Mouse (Mus musculus) limb, embryonic 15.5 days (tissue): ENCODE measurements at regions not wholly inside any gene's neighbourhood (a gene's known extent, or its start where the extent isn't known, plus 50 kb on each side); places are given as distances from the start of the nearest gene placed in this dataset.

Experiments used
- ATAC-seq: fragments of 200-750 bp; cut with Nextera tagmentation; 2 replicates; pipeline ENCODE4 v1.8.0; 2017; ENCODE audit warnings: low read depth, moderate TSS enrichment; ENCODE audit not compliant: insufficient number of reproducible peaks, low FRiP score, low TSS enrichment
- H3K27ac ChIP-seq: fragments of 300-500 bp; sonication (generic); 2 replicates; pipeline ENCODE4 v1.5.1; 2015; ENCODE audit warnings: moderate library complexity, mild to moderate bottlenecking, inconsistent platforms
- H3K27me3 ChIP-seq: fragments of 300-500 bp; sonication (generic); 2 replicates; pipeline ENCODE4 v1.6.1; 2015; ENCODE audit warnings: inconsistent platforms
- H3K36me3 ChIP-seq: fragments of 300-500 bp; sonication (generic); 2 replicates; pipeline ENCODE4 v1.6.1; 2015; ENCODE audit warnings: inconsistent platforms
- H3K4me1 ChIP-seq: fragments of 300-500 bp; sonication (generic); 2 replicates; pipeline ENCODE4 v1.6.1; 2015; ENCODE audit warnings: inconsistent platforms
- H3K4me2 ChIP-seq: fragments of 300-500 bp; sonication (generic); 2 replicates; pipeline ENCODE4 v1.6.1; 2015; ENCODE audit warnings: mild to moderate bottlenecking, inconsistent platforms
- H3K4me3 ChIP-seq: fragments of 300-500 bp; sonication (generic); 2 replicates; pipeline ENCODE4 v1.5.1; 2015; ENCODE audit warnings: mild to moderate bottlenecking, inconsistent platforms
- H3K9ac ChIP-seq: fragments of 300-500 bp; sonication (generic); 2 replicates; pipeline ENCODE4 v1.6.1; 2015; ENCODE audit warnings: inconsistent platforms
- H3K9me3 ChIP-seq: fragments of 300-500 bp; sonication (generic); 2 replicates; pipeline ENCODE4 v1.6.1; 2016; ENCODE audit warnings: inconsistent platforms
- WGBS: fragments of 180-500 bp; shearing (Covaris S2); methylation state at CpG from one replicate; pipeline ENCODE4 v1.1.7; 2015; 5-methylcytosine and 5-hydroxymethylcytosine counted together

DNA sequence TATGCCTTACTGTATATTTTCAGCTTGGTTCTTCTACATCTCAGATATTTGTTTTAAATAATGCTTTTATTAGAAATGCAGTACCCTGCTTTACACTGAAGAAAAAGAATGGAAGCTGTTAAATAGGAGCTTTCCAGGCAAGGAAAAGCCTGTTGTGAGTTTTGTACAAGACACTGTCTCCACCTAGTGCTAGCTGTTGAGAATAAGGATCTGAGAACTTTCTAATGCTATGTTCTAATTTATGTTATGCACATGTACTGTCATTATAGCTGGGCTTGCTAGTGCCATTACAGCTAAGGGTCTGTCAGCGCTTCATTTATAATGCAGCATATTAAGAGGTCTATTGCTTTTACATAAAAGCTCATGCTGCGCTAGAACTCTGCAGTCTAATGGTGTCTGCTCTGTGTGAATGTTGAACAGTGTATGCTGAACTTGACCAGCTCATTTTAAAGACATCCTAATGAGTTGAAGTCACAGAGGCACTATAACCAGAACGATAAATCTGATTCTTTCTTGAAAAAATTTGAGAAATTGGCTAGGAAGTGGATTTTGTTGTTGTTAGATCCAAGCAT, 315.4 kb upstream of the Dnajc24 start:
- no peaks in the 10 kb centered on the region for H3K9me3 ChIP-seq
- H3K4me2 ChIP-seq: no peak overlapping the region
- 71% methylated on average over 3 of the region's 3 CpGs for WGBS
- H3K27ac ChIP-seq: no peak overlapping the region
- H3K36me3 ChIP-seq: no peaks in the 10 kb centered on the region
- no peaks in the 10 kb centered on the region for H3K4me1 ChIP-seq
- H3K9ac ChIP-seq: no peak overlapping the region
- H3K27me3 ChIP-seq: no peaks in the 10 kb centered on the region
- no peak for ATAC-seq
- no peak overlapping the region for H3K4me3 ChIP-seq

DNA sequence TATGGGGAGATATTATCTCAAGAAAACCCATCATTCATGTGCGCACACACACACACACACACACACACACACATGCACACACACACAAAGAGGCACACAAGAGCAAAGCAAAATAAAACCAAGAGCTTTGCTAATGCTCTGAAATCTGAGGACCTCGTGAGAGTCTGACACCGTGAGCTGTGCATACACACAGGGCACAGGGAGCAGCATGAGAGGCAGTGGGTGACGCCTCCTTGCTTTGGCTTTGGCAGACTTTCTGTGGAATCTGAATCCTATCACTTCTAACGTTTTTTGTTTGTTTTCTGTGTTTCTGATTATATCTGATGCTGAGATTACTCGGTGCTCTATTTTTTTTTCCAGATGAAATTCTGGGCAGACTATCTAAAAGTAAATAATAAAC, 343.4 kb upstream of the Dnajc24 start:
- no peak overlapping the region for H3K27ac ChIP-seq
- no peaks in the 10 kb centered on the region for H3K27me3 ChIP-seq
- no peak for ATAC-seq
- 74% methylated on average over 6 of the region's 6 CpGs for WGBS
- H3K36me3 ChIP-seq: no peaks in the 10 kb centered on the region
- no peaks in the 10 kb centered on the region for H3K9me3 ChIP-seq
- H3K4me3 ChIP-seq: no peak overlapping the region
- H3K4me2 ChIP-seq: no peak overlapping the region
- H3K4me1 ChIP-seq: no peaks in the 10 kb centered on the region
- no peak overlapping the region for H3K9ac ChIP-seq

DNA sequence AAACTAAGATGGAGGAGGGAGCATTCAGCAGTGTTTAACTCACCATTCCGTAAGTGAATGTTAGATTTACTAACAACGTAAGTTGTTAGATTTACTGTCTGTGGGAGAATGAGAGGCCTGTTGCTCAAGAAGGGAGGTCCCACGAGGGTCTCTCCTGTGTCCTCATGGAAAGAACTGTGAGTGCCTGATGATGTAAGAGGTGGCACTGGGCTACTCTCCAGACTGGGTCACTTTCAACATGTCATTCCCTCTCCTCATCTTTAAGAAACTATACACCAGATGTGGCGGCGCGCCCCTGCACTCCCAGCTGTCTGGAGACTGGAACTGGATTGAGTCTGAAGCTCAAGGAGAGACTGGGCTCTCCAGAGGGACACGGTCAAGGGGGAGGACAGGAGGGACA, 343.9 kb upstream of the Dnajc24 start:
- ATAC-seq: no peak
- H3K4me2 ChIP-seq: no peak overlapping the region
- no peak overlapping the region for H3K9ac ChIP-seq
- WGBS: 85% methylated on average over 7 of the region's 7 CpGs
- no peak overlapping the region for H3K4me3 ChIP-seq
- H3K9me3 ChIP-seq: no peaks in the 10 kb centered on the region
- no peaks in the 10 kb centered on the region for H3K4me1 ChIP-seq
- no peaks in the 10 kb centered on the region for H3K36me3 ChIP-seq
- no peak overlapping the region for H3K27ac ChIP-seq
- no peaks in the 10 kb centered on the region for H3K27me3 ChIP-seq

DNA sequence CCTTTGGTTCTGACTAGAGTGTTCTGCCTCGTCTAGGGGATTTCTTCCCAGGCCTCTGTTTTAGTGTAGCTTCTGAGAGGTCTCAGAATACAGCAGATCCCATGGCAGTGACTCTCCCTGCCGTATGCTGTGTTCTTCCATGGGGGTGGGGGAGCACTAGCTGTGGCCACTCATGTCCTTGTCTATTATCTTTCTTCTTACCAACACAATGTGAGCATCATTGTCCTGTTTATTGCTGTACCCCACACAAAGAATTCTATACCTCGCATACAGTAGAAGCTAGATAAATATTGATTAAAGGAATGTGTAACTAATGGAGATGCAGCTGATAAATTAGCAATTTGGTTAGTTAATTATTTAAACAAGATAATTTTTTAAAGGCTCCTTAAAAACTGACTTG, 337.5 kb upstream of the Mpped2 start:
- no peak for ATAC-seq
- no peak overlapping the region for H3K9ac ChIP-seq
- no peaks in the 10 kb centered on the region for H3K27me3 ChIP-seq
- no peak overlapping the region for H3K4me3 ChIP-seq
- no peak overlapping the region for H3K27ac ChIP-seq
- H3K9me3 ChIP-seq: no peaks in the 10 kb centered on the region
- peaks cover 13% of the 10 kb centered on the region for H3K4me1 ChIP-seq
- no peaks in the 10 kb centered on the region for H3K36me3 ChIP-seq
- H3K4me2 ChIP-seq: no peak overlapping the region
- WGBS: 77% methylated on average over 3 of the region's 3 CpGs

DNA sequence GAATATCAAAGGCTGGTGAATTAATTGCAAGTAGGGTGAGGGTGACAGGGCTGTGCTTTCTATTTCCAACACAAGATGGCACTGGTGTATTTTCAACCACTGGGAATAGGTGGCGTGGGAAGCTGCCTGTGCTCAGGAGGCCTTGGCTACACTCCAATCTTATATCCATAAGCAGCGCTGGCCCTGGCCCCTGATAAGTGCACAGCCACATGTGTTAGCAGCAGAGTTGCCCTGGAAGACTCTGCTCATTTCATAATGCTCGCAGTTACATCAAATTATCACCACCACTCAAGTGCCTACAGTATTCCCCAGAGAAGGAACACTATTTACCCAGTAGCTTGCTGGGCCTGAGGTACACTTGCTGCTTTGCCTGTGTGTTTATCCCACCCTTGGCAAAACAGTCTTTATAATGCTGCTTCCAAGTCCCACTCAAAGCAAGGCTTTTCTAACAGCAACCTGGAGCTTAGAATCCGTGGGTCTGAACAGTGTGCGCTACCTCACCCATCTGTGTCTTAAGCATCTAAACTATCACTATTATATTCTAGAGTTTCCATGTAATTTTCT, 337.0 kb upstream of the Mpped2 start:
- Histone ChIP-seq H3K9ac (no peak overlapping the region), H3K27ac (no peak overlapping the region), H3K4me3 (no peak overlapping the region), H3K27me3 (no peaks in the 10 kb centered on the region), H3K4me1 (peaks cover 13% of the 10 kb centered on the region), H3K4me2 (no peak overlapping the region), H3K36me3 (no peaks in the 10 kb centered on the region), H3K9me3 (no peaks in the 10 kb centered on the region)
- ATAC-seq: peak; percentile 76
- WGBS: 35% methylated on average over 5 of the region's 5 CpGs

DNA sequence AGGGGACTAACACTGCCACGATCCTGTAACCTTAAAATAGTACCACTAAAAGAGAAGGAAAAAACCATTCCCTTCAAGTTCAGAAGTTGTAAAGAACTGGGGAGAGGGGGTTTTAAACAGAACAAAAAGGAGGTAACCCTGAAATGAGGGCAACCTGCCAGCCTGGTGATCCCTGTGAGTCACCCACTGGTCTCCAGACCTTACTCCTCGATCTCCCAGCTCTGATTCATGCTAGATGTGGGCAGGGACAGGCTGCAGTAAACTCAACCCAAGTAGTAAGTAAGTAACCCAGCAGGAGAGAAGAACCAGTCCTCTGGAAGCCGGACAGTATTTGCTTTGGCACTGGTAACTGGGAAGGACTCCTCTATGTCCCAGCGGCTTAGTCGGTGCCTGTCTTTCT, 324.4 kb upstream of the Mpped2 start:
- no peak overlapping the region for H3K4me3 ChIP-seq
- no peak overlapping the region for H3K9ac ChIP-seq
- H3K27ac ChIP-seq: no peak overlapping the region
- H3K27me3 ChIP-seq: no peaks in the 10 kb centered on the region
- no peaks in the 10 kb centered on the region for H3K4me1 ChIP-seq
- WGBS: 74% methylated on average over 5 of the region's 5 CpGs
- no peaks in the 10 kb centered on the region for H3K36me3 ChIP-seq
- H3K9me3 ChIP-seq: no peaks in the 10 kb centered on the region
- no peak overlapping the region for H3K4me2 ChIP-seq
- no peak for ATAC-seq

DNA sequence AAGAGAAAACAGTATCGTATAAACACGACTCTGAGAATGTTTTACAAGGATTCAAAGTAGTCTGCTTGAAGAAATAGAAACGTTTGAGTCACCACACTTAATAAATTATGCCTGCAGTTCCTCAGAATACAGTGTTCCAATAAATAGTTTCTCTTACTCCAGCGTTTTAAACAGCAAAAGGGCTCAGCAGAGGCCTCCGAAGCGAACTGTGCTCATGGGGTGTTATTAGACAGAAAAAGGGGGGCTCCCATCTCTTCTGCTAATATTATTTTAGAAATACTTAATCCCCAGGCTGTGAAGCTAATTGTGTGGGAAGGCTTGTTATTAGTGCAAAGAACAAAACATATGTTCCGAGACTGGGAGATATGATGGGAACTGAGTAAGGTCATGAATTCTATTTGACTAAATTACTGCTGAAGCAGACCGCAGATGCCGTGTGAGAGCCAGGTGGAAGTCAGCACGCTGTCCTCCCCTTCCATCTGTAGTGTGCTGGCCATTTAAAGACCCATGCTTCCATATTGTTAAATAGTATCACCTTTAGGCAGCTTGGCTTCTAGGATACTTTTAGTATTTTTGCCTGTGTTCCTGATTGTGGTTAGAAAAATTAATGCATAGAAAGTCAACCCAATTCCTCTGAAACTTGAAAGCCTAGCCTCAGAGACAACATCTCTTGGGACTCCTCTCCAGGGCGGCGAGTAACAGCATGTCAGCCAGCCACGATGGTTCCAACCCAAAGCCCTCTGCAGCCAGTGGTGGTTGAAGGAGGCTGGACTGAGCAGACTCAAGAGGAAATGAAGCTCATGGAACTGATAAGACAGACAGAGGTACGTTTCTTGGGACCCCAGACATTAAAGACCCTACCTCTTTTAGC, 309.4 kb upstream of the Mpped2 start:
- Histone ChIP-seq H3K27me3 (no peaks in the 10 kb centered on the region), H3K4me2 (no peak overlapping the region), H3K4me1 (peaks cover 7% of the 10 kb centered on the region; the same call in 1 of the 2 replicates), H3K9me3 (no peaks in the 10 kb centered on the region), H3K36me3 (no peaks in the 10 kb centered on the region), H3K9ac (no peak overlapping the region), H3K27ac (no peak overlapping the region), H3K4me3 (no peak overlapping the region)
- WGBS: 44% methylated on average over 14 of the region's 14 CpGs
- ATAC-seq: no peak

DNA sequence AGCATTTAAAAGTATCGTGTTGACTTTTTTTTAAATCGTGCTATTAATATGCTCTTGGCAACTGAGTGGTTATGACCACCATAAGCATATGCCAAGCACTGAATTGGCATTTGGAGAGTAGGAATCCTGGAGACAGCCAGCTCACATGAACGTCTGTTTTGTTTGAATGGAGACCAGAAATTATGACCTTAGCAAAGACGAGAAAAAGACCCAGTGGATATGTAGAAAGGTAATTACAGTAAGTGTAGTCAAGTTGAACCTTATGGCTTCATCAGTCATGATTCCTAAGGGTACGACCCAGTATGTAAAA, 308.8 kb upstream of the Mpped2 start:
- no peaks in the 10 kb centered on the region for H3K9me3 ChIP-seq
- H3K27ac ChIP-seq: no peak overlapping the region
- no peaks in the 10 kb centered on the region for H3K27me3 ChIP-seq
- ATAC-seq: no peak
- H3K36me3 ChIP-seq: no peaks in the 10 kb centered on the region
- no peak overlapping the region for H3K4me2 ChIP-seq
- no peak overlapping the region for H3K9ac ChIP-seq
- H3K4me1 ChIP-seq: peaks cover 7% of the 10 kb centered on the region; the same call in 1 of the 2 replicates
- H3K4me3 ChIP-seq: no peak overlapping the region
- 70% methylated on average over 5 of the region's 5 CpGs for WGBS

DNA sequence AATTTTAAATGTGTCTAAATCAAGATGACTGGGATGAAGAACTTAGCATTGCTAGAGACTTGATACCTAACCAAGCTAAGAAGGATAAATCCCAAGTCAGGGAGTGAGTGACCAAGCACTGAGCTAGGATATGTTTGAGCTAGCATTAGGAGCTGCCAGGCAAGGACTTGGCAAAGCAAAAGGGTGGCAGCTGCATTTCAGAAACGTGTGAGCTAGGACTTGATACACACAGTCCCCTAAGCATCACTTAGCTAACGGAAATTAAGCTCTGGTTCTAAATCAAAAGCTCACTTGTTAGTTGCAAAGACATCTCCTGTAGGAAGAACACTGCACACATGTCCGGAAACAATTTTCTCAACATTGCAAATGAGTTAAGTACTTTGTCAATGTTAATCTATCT, 308.2 kb upstream of the Mpped2 start:
- no peaks in the 10 kb centered on the region for H3K27me3 ChIP-seq
- no peak overlapping the region for H3K4me2 ChIP-seq
- peaks cover 7% of the 10 kb centered on the region; the same call in 1 of the 2 replicates for H3K4me1 ChIP-seq
- 69% methylated on average over 3 of the region's 3 CpGs for WGBS
- H3K4me3 ChIP-seq: no peak overlapping the region
- H3K27ac ChIP-seq: no peak overlapping the region
- no peaks in the 10 kb centered on the region for H3K9me3 ChIP-seq
- ATAC-seq: no peak
- H3K36me3 ChIP-seq: no peaks in the 10 kb centered on the region
- no peak overlapping the region for H3K9ac ChIP-seq

DNA sequence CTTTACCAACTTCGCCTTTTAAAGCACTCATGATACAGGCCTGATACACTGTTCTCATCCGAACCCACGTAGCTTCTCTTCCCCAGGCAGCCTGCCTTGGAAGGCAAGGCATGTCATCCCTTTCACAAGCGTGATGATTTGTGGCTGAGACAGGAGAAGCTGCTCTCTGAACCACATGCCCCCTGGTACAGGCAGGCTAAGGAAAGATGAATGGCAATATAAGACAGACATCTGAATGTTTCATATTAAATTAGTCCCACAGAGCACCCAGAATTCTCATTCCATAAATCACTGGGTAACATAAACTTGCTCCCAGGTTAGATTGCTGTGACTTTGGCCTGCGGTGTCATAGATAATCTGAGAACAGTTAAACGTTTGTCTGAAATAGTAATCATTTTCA, 280.9 kb upstream of the Mpped2 start:
- no peak for ATAC-seq
- 52% methylated on average over 6 of the region's 6 CpGs for WGBS
- no peak overlapping the region for H3K27ac ChIP-seq
- no peaks in the 10 kb centered on the region for H3K4me1 ChIP-seq
- no peaks in the 10 kb centered on the region for H3K27me3 ChIP-seq
- no peaks in the 10 kb centered on the region for H3K36me3 ChIP-seq
- no peak overlapping the region for H3K9ac ChIP-seq
- H3K4me2 ChIP-seq: no peak overlapping the region
- no peaks in the 10 kb centered on the region for H3K9me3 ChIP-seq
- H3K4me3 ChIP-seq: no peak overlapping the region

DNA sequence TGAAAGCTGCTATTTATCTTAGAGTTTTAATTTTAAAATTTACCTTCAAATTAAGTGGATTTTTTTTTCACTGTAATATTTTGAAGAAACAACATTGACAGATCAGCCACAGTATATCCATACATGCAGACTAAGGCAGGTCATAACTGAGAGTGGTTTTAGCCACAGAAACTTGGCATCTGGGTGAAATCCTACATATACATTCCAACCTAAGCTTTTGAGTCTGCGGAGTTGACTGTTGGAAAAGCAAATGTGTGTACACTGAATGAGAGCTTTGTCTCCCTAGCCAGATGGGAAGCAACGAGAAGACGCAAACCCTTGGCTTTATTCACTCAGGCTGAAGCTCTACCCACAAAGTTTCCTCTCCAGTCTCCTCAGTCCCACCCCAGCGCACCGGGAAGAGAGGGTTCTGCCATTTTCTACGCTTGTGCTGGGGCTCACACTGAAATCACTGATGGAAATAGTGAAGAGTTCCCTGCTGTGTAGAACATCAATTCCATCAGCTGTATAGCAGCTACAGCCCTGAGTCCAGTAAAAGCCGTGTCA, 277.5 kb upstream of the Mpped2 start:
- WGBS: 59% methylated on average over 7 of the region's 7 CpGs
- Histone ChIP-seq H3K4me2 (no peak overlapping the region), H3K9ac (no peak overlapping the region), H3K9me3 (no peaks in the 10 kb centered on the region), H3K4me3 (no peak overlapping the region), H3K27me3 (no peaks in the 10 kb centered on the region), H3K27ac (peak overlapping the region; percentile 73), H3K36me3 (no peaks in the 10 kb centered on the region), H3K4me1 (no peaks in the 10 kb centered on the region)
- peak; percentile 80 for ATAC-seq

DNA sequence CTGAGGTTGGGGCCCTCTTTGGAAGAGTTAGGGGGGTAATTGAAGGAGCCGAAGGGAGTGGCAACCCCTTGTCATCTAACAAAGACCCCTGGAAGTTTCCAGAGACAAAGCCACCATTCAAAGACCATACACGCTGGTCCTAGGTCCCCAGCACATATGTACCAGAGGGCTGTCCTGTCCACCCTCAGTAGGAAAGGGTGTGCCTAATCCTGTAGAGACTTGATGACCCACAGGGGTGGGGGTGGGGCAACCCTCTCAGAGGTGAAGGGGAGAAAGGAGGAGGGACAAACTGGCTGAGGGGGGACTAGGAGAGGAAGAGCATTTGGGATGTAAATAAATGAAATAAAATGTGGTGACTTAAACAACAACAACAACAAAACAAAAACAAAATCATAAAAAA, 274.9 kb upstream of the Mpped2 start:
- Histone ChIP-seq H3K4me1 (no peaks in the 10 kb centered on the region), H3K27ac (no peak overlapping the region), H3K4me2 (no peak overlapping the region), H3K4me3 (no peak overlapping the region), H3K36me3 (no peaks in the 10 kb centered on the region), H3K9me3 (no peaks in the 10 kb centered on the region), H3K9ac (no peak overlapping the region), H3K27me3 (no peaks in the 10 kb centered on the region)
- 87% methylated on average over 2 of the region's 2 CpGs for WGBS
- ATAC-seq: no peak
